Mouse (Mus musculus) gastrocnemius, adult 8-10 months (tissue): ENCODE results near the gene Spast. TPM values are rescaled to one million over a fixed set of nuclear protein-coding genes. Genes with fewer than 3 reads are reported as not detected.
"Not testable (repeated sequence)": the region's sequence is repeated elsewhere in the genome, so short reads cannot be mapped to it uniquely, and the experiment has no call there.

ENCODE experiments used
- DNase-seq, 2 experiments: peaks; one replicate each; pipeline ENCODE4 v3.0.0; 2022; ENCODE audit warnings: low spot score in 2 of 2
- total RNA-seq, 4 experiments: library from RNA; stranded (reverse); gene quantifications; 2 replicates each; pipeline ENCODE4 v1.2.4; 2022

Gene Spast
- total RNA-seq, 4 experiments from 2014 or later = 46.1 to 59.4 (median 53.1) TPM

DNA sequence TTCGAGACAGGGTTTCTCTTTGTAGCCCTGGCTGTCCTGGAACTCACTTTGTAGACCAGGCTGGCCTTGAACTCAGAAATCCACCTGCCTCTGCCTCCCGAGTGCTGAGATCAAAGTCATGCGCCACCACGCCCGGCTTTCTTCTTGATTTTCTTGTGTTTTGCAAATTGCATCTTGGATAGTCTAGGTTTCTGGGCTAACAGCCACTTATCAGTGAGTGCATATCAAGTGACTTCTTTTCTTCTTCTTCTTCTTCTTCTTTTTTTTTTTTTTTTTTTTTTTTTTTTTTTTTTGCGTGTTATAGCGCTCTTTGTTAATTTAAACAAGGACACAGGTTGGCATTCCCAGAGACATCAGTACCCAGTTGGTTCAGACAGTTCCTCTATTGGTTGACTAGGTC is 11.6 kb upstream of the Spast start:
- not testable (repeated sequence) for DNase-seq

DNA sequence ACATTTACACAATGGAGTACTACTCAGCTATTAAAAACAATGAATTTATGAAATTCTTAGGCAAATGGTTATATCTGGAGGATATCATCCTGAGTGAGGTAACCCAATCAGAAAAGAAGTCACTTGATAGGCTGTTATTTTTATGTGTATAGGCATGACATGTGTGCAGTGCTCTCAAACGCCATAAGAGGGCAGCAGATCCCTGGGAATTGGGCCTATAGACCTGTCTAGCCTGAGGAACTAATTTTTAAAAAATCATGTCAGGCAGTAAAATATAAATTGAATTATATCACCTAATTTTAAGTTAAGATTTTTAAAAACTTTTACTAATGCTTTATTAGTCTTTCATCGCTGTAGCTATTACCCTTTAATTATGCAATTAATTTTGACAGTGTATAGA is 10.6 kb upstream of the Spast start:
- not testable (repeated sequence) for DNase-seq

DNA sequence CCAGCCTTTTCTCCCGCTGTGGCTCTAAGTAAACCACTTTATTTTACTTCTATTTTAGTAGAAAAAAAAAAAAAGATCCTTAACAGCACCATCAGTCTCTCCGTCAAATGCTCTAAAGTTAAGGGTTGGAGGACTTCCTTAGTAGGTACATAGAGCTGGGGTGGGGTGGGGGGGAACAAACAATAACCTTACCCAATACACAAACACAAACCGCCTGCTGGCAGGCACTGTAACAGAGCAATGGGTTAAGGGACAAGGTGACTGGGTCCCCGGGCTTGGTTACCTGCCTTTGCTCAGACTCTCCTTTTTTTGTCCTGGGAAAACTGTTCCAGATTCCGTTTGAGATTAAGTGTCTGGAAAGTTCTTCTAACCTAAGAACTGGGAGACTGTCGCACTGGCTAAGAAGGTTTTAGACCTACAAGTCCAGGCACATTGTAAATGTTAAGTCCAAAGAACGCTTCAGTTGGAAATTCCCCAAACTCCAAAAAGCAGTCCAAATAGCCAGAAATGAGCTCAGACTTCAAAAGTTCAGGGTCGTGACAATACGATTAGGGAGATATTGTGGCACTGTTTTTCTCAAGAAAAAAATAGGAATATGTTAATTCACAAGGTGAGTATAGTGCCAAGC is 7.6 kb upstream of the Spast start:
- DNase-seq = no peak

DNA sequence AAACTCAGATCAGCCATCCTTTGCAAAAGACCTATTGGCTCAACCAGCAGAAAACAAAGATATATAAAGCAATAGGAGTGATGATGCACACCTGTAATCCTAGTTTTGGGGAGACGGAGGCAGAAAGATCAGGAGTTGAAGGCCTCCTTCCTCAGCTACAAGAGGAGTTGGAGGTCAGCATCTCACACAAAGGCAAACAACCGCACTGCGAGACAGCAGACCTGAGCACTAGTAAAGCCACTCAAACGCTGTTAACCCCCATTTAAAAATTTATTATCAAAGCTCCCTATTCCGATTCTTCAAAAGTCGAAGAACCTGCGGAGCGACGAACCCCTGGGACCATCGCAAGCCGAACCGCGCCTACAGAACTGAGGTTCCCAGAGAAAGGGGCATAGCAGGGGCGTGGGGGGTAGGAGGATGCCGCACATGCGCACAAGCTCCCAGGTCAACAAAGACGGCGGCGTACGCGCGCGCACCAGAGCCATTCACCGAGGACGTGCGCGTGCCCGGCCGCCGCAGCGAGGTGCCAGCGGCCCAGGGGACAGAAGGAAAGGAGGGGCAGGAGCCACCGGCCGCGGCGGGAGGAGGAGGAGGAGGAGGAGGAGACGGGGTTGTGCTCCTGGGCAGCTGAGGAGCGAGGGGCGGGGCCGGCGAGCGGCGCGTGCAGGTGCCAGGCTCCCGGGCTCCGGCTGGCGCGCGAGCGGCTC is 409 bp upstream of the Spast start:
- DNase-seq = peak; percentile 86 to 94

DNA sequence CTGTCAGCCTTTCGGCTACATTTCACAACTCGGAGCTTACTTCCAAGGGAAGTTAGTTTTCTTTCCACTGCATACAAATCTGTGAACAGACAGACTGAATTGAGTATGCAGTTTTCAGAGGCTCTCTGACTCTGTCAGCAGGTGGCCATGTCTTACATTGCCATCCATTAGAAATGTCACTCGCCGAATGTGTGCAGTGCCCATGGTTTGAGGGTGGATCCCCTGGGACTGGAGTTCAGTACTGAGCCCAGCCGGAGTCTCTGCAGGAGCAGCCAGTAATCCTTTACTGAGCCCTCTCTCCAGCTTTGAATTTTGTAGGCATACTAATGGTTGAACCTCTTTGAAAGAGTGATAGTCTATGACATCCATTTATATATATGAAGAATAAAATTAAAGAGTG is 2.4 kb downstream of the Spast start:
- no peak for DNase-seq

DNA sequence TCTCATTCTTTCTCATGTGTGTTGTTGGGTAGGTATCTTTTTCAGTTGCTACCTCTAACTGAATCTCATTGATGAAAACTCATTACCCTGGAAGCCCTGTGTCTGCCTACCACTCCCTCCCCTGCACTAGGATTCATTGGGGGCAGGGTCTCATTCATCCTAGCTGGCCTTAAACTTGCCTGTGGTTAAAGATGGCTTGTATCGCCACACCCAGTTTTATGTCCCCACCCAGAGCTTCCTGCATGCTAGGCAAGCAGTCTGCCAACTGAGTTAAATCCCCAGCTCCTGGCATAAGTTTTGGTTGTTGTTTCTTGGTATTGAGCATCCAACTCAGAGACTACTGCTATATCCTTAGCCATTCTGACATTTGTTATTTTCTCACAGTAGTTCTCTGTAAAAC is 24.8 kb downstream of the Spast start:
- no peak for DNase-seq

DNA sequence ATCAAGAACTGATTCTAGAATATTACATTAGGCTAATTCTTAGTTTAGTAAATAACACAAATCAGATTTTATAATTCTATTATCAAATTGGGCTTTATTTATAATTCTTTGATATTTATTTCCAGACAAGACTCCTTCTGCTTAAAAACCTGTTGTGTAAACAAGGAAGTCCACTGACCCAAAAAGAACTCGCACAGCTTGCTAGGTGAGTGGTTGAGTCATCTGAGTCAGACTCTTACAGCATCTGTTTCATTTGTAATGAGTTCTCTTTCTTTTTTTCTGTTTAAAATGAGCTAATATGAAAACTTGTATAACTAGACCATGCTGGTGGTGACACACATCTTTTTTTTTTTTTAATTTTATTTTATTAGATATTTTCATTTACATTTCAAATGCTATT is 38.1 kb downstream of the Spast start:
- no peak for DNase-seq

DNA sequence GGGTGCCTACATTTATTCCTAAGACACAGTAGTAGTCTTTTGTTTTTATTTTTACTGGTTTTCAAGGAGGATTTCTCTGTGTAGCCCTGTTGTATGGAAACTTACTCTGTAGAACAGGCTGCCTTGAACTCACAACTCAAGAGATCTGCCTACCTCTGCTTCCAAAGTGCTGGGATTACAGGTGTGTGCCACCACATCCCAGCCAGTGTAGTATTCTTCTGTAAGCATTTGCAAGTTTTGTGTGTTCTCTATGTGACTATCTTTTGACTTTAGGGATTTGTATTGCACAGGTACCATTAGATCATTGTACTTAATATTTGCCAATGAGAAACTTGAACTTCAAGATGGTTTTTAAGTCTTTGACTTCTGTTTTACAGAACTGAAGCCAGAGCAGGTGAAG is 47.9 kb downstream of the Spast start:
- no peak for DNase-seq

DNA sequence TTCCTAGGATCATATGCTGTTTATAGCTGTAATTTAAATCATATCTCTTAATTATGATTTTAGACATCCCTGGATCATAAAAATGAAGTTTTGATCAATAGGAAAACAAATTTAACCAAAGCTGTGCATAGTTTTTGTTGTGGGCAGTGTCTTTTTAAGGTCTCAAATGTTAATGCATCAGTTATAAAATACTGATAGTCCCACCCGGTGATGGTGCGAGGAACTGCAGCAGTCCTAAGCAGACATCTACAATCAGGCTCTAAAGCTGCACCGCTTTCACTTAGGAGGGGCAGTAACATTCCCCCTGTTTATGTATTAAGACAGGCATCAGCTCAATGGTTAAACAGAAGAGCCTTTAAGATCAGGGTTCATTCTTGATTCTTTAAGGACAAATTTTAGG is 51.1 kb downstream of the Spast start:
- DNase-seq = no peak

DNA sequence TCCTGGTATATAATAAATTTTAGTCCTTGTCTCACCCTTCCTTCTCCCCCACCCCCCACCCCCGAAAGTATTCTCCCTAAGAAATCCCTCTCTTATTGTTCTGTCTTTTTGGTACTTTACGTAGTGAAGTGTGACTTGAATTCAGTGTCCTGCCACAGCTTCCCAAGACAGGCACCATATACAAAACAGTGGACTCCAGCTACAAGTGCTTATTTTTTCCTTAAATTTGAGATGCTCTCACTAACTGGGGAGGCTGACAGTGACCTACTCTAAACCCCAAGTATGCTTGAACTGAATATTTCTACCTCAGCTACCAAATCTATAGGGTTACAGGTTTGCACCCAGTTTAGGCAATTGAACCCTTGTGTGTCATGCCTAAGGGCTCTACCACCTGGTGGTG is 55.6 kb downstream of the Spast start:
- DNase-seq = no peak

DNA sequence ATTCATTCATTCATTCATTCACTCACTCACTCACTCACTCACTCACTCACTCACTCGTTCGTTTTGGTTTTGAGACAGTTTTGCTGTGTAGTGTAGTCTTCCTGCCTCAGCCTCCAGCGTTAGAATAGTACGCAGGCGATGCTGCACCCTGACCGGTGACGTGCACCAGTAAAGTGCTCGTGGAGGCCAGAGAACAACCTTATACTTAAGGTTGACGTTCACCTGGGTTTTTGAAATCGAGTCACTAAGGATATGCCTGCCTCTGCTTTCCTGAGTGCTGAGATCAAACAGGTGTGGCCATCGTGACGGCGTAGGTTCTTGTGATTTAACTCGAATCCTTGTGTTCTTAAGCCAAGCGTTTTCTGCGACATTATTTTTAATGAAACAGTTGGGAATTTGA is 56.1 kb downstream of the Spast start:
- no peak for DNase-seq

DNA sequence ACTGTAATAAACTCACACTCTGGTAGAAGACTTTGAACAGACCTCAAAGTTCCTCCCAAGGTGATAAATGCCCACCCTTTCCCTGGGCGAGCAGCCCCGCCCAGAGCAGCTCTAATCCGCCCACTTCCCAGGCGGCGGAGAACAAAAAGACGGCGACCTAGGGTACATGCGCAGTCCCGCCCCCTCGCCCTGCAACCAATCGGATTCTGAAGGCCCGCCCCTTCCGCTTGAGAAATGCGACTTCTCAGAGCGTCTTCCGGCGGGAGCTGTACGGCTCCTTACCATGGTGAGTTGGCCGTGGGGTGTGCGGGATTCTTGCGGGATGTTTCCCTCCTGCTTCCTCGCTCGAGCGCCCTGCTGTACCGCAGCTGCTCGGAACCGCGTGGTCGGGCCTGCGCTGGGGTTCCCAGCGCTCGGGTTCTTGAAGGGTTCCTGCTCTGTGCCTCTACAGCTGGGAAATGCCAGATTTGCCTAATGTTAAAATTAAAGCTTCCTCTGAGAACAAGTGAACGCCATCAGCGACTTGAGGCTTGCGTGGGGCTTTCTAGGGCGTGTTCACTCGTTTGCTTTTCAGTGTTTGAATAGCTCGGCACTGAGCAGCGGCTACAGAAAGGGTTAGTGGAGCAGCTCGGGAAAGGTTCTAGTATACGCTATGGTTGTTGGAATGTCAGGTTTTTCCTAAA is 56.7 kb downstream of the Spast start, which contains the start of gene Slc30a6:
Slc30a6 (plus strand) TSS at position 226 of the 683 bp plus-strand sequence.
- DNase-seq = peak; percentile 95 to 96

DNA sequence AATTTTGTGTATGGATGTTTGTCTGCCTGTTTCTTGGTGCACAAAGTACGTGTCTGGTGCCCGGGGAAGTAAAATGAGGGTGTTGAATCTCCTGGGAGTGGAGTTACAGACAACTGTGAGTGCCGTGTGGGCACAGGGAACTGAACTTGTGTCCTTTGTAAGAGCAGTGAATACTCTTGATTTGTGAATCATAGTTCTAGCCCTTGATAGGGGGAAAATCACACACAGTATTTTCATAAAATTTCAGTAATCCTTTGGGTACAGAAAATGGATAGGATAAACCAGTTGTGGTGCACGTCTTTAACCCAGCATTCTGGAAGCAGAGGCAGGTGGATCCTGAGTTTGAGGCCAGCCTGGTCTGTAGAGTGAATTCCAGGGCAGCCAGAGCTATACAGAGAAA is 58.0 kb downstream of the Spast start:
- DNase-seq = no peak

DNA sequence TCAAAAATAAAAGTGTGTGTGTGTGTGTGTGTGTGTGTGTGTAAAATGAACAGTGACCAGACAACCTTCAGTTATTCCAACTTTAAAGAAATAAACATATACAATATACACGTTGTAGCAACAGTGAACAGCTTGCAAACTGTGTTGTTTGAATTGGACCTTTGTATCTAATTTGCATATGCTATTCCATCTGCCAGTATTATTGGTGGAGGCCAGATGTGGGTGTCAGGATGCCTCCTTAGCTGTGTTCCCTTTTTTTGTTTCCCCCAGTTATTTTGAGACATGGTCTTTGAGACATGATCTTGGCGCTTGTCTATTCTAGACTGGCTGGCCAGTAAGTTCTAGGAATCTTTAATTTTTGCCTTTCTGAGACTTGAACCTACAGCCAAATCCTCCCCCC is 58.4 kb downstream of the Spast start:
- no peak for DNase-seq

DNA sequence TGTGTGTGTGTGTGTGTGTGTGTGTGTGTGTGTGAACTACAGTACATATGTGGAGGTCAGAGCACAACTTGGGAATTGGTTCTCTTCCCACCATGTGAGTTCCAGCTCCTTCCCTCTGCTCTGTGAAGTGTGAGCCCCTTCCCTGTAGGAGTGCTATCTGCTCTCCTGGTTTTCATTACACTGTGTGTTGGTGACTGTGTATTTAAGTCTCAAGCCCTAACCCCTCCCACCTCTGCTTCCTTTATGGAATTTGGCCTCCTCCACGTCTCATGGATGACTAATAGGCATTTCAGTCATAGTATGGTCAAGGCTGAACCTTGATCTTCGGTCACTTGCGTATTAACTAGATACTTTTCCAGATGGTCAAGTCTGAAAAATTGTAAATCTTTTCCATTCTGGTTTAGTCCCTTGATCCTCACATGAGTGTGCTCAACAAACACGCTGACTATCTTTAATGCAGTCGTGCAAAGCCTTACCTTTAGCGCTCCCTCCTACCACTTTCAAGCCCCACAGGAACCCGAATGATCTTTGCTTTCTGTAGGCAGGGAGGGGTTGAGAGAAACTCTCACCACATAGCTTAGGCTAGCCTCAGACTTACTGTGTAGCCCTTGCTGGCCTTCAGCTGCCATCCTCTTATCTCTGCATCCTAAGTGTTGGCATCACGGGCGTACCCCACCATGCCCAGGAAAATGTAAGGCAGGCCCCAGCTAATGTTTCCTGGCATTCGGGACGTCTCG is 63.9 kb downstream of the Spast start:
- DNase-seq = no peak

DNA sequence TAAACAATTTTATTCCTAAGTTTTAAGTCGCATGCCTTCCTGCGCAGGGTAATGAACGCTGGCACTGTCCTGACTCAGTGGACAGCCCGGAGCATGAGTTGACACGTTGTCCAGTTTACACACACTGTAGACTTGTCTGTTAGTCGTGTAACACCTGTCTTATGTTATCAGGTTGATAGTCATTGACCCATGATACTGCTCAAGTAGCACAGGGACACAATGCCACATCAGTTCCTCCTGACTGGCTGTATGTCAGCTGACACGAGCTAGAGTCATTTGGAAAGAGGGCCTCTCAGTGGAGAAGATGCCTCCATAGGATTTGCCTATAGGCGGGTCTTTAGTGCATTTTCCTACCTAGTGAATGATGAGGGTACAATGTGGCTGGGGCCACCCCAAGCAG is 67.7 kb downstream of the Spast start:
- no peak for DNase-seq

DNA sequence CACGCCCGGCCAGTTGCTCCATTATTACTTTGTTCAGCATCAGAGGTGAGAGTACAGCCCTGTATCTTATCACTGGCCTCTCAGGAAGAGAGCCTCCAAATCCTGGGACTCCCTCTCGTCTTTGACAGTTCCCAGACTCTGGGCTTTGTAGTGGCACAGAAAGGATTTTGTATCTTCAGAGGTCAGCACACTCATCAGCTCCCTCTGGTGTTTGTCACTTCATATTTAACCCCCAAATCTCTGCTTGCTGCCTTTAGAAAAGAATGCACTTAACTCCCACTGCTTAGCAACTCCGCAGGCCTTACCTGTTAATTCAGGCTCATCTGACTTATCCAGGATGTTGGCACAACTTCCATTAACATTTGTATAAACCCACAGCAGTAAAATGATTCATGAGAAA is 70.9 kb downstream of the Spast start:
- no peak for DNase-seq

DNA sequence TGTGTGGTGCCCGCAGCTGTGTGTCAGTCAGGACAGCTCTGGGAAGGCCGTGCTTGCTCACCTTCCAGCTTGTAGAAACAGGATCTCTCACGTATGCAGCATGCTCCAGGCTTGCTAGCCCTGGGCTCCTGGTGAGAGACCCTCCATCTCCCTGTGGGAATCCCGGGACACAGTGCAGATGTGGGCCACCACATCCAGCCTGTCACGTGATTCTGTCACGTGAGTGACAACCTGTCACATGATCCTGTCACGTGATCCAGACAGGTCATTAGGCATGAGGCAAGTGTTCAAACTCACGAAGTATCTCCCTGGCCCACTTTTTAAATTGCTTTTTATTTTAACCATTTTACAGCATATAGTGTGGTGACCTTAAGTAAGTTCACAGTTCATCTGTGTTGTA is 74.5 kb downstream of the Spast start:
- no peak for DNase-seq

DNA sequence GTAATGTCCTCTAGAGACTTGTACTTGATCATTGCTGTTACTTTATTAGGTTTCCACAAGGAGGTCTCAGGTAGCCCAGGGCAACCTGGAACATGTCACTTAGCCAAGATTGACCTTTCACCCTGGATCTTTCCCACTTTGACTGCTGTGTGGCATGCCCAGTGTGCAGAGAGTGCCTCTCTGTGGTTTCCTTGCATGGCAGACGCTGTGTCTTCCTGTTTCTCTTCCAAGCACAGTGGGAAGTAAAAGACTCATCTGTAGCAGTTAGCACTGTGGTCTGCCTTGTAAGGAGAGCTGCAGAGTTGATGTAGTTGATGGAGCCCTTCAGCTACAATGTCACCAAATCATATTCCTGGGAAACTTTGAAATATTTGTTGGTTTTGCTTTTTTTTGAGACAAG is 75.9 kb downstream of the Spast start:
- DNase-seq = no peak

DNA sequence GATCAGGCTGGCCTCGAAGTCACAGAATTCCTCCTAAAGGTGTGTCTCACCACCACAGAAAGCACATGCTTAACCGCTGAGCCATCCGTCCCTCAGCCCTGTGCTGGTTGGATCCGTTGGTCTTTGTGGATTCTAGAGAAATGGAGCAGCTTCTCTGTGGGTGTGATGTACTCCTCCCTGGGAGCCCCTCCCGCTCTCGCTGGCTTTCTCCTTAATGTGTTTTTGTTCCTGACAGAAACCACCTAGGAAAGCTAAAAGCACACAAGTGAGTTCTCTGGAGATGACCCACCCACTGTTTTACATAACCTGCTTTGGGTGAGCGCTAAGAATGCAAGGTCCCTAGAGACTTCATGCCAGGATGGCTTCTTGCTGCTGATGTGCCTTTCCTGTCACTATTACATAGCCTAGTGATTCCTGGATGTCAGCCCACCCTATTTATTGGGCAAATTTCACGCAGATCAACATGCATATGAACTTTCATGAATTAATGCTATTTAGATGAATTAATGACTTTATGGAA is 78.1 kb downstream of the Spast start:
- DNase-seq = no peak

DNA sequence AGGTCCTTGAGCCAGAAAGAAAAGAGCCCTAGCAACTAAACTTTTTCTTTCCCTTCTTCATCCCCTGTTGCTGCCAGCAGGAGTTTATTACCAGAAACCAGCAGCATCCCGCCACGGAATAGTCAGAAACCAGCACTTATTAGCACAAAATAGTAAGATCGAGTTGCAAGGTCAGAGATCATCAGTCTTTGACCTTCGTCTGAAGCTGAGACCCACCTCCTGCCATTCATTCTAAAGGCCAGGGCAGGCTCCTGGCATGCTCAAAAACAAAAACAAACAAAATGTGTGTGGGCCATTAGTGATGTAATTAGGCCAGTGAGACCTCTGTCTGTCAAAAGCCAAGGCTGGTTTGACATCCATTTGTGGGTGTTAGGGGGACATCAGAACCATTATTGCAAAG is 79.4 kb downstream of the Spast start:
- no peak for DNase-seq

DNA sequence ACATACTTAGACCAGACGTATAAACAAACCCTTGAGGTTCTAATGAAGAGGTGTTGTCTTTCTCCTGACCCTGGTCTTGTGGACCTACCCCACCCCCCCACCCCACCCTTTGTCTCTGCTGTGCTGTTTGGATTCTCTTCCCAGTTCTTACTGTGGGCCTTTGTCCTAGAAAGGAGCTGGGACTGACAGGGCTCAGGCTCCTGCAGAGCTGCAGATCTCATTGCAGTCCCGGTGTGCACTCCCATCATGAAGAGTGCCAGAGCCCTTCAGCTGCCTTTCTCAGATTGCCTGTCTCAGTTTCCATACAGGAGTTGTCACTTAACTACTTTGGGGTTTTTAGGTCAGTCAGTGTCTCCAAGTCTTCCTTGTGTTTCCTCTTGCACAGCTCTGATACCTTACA is 81.9 kb downstream of the Spast start:
- DNase-seq = peak in 1 of 2 experiments; percentile 6
